Mouse (Mus musculus) cerebellum, adult 2 months (tissue): ENCODE results near the gene Nup37. TPM values are rescaled to one million over a fixed set of nuclear protein-coding genes. Genes with fewer than 3 reads are reported as not detected.

Experiments used
- DNase-seq, 2 experiments: peaks; one replicate each; pipeline ENCODE4 v3.0.0; 2021
- H3K27ac ChIP-seq: fragments of 200-500 bp; 2 replicates; pipeline ENCODE4 v1.5.1; 2012; ENCODE audit warnings: low read length, control low read depth, inconsistent platforms; ENCODE audit not compliant: insufficient read depth
- H3K27me3 ChIP-seq: fragments of 200-500 bp; 2 replicates; pipeline ENCODE4 v1.6.1; 2012; ENCODE audit warnings: inconsistent platforms, mild to moderate bottlenecking, low read length, moderate library complexity; ENCODE audit not compliant: control insufficient read depth, insufficient read depth
- H3K4me1 ChIP-seq: fragments of 200-500 bp; 2 replicates; pipeline ENCODE4 v1.6.1; 2011; ENCODE audit warnings: low read length; ENCODE audit not compliant: control insufficient read depth, insufficient read depth
- H3K4me3 ChIP-seq: fragments of 200-500 bp; replicated peaks from 2 replicates; pipeline ENCODE3; 2011; ENCODE audit warnings: mild to moderate bottlenecking, low read depth, low read length, control low read depth; ENCODE audit not compliant: insufficient read depth
- CTCF ChIP-seq: fragments of 200-500 bp; IDR thresholded peaks from 2 replicates; pipeline ENCODE4 v1.5.1; 2011; ENCODE audit warnings: low read depth, mild to moderate bottlenecking, control low read depth, low read length, moderate library complexity, borderline replicate concordance; ENCODE audit not compliant: insufficient read depth
- POLR2A ChIP-seq: fragments of 200-500 bp; IDR thresholded peaks from 2 replicates; pipeline ENCODE4 v1.6.1; 2011; ENCODE audit warnings: low read length, control low read depth, borderline replicate concordance; ENCODE audit not compliant: insufficient read depth
- WGBS: fragments of 180-500 bp; shearing (Covaris S2); methylation state at CpG from one replicate; pipeline ENCODE4 v1.1.7; 2018; 5-methylcytosine and 5-hydroxymethylcytosine counted together
- polyA plus RNA-seq: library from polyadenylated mRNA; depleted of rRNA; stranded (reverse); fragments of >200 nt; gene quantifications from 2 replicates; pipeline ENCODE4 v1.2.3, GENCODE M21; 2012; rRNA removed

Nup37 gene
- polyA plus RNA-seq, 1 experiment = 6.7 TPM

DNA sequence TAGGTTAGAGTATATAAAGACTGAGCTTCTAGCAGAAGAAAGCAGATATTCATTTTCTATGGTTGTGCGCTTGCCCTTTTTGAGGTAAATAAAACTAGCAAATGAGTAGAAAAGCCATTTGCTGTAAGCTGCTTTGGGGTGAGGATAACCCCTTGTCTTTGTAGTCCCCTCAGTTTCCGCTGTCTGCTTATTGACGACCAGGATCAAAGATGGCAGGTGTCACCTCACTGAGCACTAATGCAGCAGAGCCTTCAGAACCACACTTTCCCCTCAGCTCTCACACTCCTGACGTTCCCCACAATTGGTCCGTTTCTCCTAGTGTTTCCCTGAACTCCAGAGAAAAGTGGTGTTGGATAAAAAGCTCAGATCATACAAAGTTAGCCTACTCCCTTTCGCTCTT lies 56.4 kb downstream of the Nup37 start:
- 93% methylated on average over 6 of the region's 6 CpGs for WGBS
- Histone ChIP-seq H3K27me3 (no peaks in the 10 kb centered on the region), H3K4me3 (no peak overlapping the region), H3K27ac (no peak overlapping the region), H3K4me1 (peaks cover 2% of the 10 kb centered on the region)
- TF ChIP-seq CTCF (no peak), POLR2A (no peak)
- DNase-seq = no peak

GRCm38 (mm10) chr10:88212644-88213043 lies 65.9 kb downstream of the Nup37 start:
- TF ChIP-seq CTCF (no peak), POLR2A (no peak)
- H3K4me1 ChIP-seq = no peaks in the 10 kb centered on the region
- 83% methylated on average over 5 of the region's 5 CpGs for WGBS
- no peak for DNase-seq
- H3K27ac ChIP-seq = no peak overlapping the region
- H3K4me3 ChIP-seq = no peak overlapping the region
- no peaks in the 10 kb centered on the region for H3K27me3 ChIP-seq

DNA sequence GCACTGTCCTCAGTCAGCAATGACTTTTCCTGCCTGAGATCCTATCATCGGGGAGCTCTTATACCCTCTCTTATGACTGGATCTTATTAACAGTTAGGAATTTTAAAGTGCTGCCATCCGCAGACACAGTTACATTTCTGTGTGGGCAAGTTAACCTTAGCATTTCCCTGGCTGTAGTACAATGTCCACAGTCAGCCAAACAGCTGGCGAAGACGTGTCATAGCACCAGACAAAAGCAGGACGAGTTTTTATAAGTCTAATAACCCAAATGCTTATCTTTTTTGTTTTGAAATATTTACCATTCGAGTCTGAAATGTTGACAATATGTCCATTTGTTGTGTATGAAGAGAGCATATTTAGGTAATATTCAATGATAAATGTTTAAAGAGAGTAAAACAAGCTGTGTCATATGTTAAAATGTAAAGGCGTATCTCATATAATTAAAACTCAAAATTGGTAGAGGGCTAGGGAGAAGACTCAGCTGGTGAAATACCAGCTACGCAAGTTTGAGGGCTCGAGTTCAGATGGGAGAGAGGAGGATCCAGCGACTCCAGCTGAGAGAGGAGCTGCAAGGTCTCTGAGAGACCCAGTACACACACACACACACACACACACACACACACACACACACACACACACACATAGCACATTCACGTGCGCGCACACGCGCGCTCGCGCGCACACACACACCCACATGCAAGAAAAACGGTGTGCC lies 68.2 kb downstream of the Nup37 start:
- WGBS = 93% methylated on average over 20 of the region's 20 CpGs
- no peaks in the 10 kb centered on the region for H3K4me1 ChIP-seq
- H3K27ac ChIP-seq = no peak overlapping the region
- TF ChIP-seq CTCF (no peak), POLR2A (no peak)
- DNase-seq = no peak
- H3K27me3 ChIP-seq = no peaks in the 10 kb centered on the region
- H3K4me3 ChIP-seq = no peak overlapping the region

- 95% methylated on average over 3 of the region's 3 CpGs for WGBS
- Histone ChIP-seq H3K4me1 (no peaks in the 10 kb centered on the region), H3K27me3 (no peaks in the 10 kb centered on the region), H3K4me3 (no peak overlapping the region), H3K27ac (no peak overlapping the region)
- TF ChIP-seq CTCF = no peak
- TF ChIP-seq POLR2A = no peak
- no peak for DNase-seq
These were observed 71.4 kb downstream of the Nup37 start for GRCm38 (mm10) chr10:88218161-88218560.

DNA sequence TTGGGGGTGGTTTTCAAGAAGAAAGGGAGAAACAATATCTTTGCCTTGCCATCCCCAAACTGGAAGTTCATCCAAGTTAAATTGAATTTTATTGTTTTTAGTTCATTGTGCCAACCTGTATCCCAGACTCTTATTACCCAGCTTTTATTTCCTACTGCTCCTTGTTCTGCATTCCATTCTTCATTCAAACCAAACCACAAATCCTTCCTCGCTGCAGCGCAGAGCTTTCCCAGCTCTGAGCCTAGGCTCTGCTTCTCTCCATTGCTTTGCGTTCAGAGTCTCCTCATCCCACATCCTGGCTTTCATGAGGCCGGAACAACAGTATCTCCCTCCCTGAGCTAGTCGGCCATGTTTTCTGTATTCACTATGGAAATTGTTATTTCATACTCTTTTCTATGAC lies 74.9 kb downstream of the Nup37 start:
- WGBS = 96% methylated on average over 5 of the region's 5 CpGs
- TF ChIP-seq POLR2A = no peak
- no peaks in the 10 kb centered on the region for H3K27me3 ChIP-seq
- no peak for DNase-seq
- H3K4me3 ChIP-seq = no peak overlapping the region
- H3K4me1 ChIP-seq = no peaks in the 10 kb centered on the region; the same call in 1 of the 2 replicates
- H3K27ac ChIP-seq = no peak overlapping the region

- Histone ChIP-seq H3K27ac (no peak overlapping the region), H3K27me3 (no peaks in the 10 kb centered on the region), H3K4me3 (no peak overlapping the region), H3K4me1 (no peaks in the 10 kb centered on the region; the same call in 1 of the 2 replicates)
- 71% methylated on average over 5 of the region's 5 CpGs for WGBS
- TF ChIP-seq POLR2A (no peak), CTCF (no peak)
- no peak for DNase-seq
These were observed 78.6 kb downstream of the Nup37 start for GRCm38 (mm10) chr10:88225421-88225820.

DNA sequence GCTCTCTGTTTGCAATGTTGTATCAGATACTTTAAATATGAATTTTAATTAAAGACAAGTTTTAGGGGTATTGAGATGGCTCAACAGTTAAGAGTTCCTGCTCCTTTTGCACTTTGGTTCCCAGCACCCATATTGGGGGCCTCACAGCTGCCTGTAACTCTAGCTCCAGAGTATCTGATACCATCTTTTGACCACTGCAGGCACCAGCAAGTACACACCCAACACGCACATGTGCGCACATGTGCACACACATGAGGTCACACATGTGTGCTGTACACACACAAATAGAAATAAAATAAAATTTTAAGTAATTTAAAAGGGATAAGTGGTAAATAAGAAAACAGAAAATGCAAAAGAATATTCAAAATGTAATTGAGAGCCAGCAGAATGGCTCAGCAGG lies 81.2 kb downstream of the Nup37 start:
- no peak for DNase-seq
- no peak for TF ChIP-seq POLR2A
- no peak for TF ChIP-seq CTCF
- Histone ChIP-seq H3K4me3 (no peak overlapping the region), H3K4me1 (no peaks in the 10 kb centered on the region; the same call in 1 of the 2 replicates), H3K27me3 (no peaks in the 10 kb centered on the region), H3K27ac (no peak overlapping the region)
- WGBS = 96% methylated on average over 2 of the region's 2 CpGs

Other genes with a start within 250 kb of the Nup37 start
- 0.36 and 0.41 TPM in 2 replicates for gene Pmch, start 55.9 kb upstream of the Nup37 start, polyA plus RNA-seq
- gene Parpbp, start 51 bp upstream of the Nup37 start, polyA plus RNA-seq = 0.19 and 0.67 TPM in 2 replicates
- 22.0 and 23.7 TPM in 2 replicates for gene Washc3, start 54.1 kb downstream of the Nup37 start, polyA plus RNA-seq
- 0.43 and 0.80 TPM in 2 replicates for gene Dram1, start 232.1 kb downstream of the Nup37 start, polyA plus RNA-seq
- 38.8 and 41.2 TPM in 2 replicates for gene Gnptab, start 232.1 kb downstream of the Nup37 start, polyA plus RNA-seq